Mouse (Mus musculus): ENCODE results near the gene Map4k2. TPM values are rescaled to one million over a fixed set of nuclear protein-coding genes. Genes with fewer than 3 reads are reported as not detected.
A peak's percentile ranks its signal among the peaks of the same experiment; 100 is the strongest.

Gene Map4k2
- total RNA-seq, 2 experiments from 2014 or later = 7.4 to 8.3 TPM

DNA sequence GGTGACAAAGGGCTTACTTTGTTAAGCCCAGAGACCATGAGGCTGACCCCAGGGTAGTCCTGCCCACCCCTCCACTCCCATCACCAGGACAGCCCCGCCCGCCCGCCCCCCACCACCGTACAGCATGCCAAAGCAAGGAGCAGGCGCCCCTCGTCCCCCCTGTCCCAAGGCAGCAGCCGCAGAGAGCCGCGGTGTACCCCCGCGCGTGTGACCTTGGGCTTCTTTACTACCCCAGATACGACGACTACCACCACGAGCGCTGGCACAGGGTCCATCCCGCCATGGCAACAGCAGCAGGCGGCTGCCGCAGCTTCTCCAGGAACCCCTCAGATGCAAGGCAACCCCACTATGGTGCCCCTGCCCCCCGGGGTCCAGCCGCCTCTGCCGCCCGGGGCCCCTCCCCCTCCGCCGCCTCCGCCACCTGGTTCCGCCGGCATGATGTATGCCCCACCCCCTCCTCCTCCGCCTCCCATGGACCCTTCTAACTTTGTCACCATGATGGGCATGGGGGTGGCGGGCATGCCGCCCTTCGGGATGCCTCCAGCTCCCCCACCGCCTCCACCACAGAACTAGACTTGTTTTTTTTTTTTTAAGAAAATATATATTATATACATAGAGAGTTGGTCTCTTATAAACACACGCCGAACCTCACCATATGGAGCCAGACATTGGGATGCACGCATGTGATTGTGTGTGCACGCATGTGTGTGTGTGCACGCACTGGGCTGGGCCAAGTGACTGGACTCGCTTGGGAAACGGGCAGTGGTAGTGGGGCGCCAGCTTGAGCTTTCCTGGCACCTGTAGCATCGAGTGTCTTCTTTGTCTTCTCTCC lies 34.7 kb downstream of the Map4k2 start:
- DNase-seq (ENCODE audit: low spot score) = no peak

DNA sequence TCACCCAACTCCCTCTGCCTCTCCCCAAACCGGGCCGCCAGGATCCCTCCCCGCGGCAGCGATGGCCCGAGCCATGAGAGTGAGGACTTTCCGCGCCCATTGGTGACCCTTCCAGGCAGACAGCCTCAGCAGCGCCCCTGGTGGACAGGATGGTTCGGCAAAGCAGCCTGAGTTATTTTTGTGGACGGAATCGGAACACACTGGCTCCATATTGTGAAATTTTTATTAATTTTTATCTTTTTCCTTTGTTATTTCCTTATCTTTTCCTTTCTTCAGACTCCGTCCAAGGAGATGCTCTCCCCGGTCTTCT lies 35.3 kb downstream of the Map4k2 start:
- DNase-seq (ENCODE audit: low spot score) = no peak

DNA sequence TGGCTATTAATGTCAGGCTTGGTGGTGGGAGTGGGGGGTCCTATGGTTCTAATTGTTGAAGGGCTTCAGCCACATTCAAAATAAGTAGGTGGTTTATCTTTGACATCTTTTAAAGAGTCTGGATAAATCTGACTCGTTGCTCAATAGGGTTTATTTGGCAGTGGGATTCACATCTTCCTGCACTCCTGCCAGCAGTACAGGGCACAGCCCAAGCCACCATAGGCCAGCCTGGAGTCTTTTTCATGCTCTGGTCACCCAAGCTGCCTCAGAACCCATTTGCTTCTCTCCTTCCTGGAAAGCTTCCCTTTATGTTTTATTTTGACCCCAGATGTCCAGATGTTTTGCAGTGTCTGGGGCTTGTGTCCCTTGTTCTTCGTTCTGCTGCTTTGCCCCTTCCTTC lies 35.7 kb downstream of the Map4k2 start:
- no peak for DNase-seq (ENCODE audit: low spot score)

DNA sequence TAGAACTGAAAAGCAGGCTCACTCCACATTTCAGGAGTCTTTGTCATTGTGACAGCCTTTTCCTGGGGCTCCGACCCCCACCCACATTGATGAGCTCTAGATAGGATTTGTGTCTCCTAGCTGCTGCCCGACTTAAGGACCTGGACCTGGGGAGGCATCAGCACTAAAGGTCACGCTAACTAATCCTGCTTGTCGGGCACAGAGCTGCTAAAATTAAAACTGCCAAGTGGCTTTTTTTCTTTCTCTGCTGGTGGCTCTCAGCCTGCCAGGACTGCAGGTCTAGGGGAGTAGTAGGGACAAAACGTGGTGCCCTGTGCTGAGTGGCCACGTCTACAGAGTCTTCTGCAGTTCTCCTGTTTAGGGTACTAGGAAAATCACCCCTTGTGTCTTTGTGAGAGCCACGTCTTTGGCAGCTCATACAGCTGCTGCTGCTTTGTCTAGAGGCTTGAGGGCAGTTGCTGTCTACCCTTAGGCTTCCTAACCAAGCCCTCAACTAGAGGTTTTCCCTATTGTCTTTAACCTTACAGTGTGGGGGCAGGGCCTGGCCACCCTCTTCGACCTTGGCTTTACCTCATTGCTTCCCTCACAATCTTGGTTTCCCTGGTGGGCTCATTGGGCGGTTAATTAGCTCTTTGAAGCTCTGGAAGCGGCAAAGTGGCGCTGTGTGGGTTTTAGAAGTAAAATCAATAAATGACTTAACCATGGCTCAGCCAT lies 36.5 kb downstream of the Map4k2 start:
- DNase-seq (ENCODE audit: low spot score) = peak; percentile 49

DNA sequence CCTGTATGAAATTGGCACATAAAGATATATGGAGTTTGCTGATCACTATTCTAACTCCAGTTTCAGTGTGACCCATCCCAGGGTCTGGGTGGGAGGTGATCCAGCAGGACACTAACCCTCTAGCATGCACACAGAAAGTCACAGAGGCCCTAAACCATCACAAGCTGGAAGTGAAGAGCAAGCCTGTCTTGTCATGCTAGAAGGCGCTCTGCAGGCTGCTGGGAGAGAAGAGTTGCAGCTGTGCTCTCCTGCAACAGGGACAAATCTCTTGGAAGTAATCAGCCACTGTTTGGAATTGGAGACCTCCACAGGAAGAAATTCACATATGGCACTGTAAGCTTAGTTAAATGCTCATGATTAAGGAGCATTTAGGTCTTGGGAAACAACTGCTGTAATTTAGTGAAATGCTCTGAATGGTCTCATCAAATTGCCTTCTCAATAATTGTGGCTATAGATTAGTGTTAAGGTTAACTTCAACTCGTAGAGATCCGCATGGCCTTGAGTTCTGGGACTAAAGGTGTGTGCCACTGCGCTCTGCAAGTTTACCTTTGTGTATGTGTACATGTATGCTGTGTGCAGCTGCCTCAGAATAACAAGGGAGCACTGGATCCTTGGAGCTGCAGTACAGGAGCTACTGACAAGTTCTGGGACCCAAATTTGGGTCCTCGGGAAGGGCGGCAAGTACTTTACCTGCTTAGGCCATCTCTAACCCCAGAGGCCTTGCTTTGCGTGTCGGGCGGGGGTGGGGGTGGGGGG lies 39.7 kb downstream of the Map4k2 start:
- no peak for DNase-seq (ENCODE audit: low spot score)

DNA sequence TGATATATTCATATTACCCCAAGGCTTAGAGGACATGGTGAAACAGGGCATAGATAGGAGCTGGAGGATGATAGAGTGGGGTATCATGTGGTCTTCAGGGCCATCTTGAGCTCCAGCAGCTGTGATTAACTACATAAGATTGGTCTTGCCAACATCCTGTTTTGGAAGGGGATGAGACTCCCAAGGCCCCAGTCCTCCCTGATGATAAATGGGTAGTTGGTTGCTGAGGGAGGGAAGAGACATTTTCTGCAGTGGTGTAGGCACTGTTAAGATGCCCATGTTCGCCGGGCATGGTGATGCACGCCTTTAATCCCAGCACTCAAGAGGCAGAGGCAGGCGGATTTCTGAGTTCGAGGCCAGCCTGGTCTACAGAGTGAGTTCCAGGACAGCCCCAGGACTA lies 40.3 kb downstream of the Map4k2 start:
- no peak for DNase-seq (ENCODE audit: low spot score)

DNA sequence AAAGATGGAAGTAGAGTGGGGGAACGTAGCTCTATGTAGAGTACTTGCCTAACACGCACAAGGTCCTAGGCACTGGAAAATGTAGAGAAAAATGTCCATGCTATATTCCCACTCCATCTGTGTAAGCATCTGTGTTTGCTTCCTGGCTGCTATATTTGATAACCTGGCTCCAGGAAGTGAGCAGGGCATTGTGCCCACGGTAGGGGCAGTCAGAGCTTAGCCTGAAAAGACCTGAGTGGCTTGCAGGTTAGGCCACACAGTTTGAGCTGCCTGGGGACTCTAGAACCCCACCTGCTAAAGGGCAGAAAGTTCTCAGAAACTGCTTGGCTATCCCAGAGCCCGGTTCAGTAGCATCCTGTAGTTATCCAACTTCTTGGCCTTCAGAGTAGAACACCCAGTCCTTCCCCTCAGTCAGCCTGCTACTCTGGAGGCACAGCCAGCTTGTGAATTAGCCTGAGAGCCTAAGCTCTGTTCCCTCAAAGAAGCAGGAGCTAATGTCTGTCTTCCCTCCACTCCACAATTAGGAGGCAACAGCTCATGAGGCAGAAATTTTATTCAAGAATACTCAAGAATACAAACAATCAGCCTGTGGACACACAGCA lies 41.5 kb downstream of the Map4k2 start:
- no peak for DNase-seq (ENCODE audit: low spot score)

DNA sequence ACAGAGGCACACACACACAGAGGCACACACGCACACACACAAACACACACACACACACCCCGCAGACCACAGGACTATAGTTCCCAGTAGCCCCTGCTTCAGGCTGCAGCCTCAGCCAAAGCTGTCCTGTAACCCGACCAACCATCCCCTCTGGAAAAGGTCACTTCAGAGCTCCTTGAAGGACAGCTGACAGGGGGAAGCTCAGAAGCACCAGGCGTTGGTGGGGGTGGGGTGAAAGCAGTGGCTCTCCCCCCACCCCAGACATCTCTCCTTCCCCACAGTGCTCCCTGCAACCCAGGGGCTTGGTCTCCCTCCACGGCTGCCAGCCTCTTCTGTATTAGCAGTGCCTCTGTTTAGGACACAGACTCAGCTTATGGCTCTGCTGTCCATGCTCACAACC lies 42.5 kb downstream of the Map4k2 start:
- DNase-seq (ENCODE audit: low spot score) = peak; percentile 74

DNA sequence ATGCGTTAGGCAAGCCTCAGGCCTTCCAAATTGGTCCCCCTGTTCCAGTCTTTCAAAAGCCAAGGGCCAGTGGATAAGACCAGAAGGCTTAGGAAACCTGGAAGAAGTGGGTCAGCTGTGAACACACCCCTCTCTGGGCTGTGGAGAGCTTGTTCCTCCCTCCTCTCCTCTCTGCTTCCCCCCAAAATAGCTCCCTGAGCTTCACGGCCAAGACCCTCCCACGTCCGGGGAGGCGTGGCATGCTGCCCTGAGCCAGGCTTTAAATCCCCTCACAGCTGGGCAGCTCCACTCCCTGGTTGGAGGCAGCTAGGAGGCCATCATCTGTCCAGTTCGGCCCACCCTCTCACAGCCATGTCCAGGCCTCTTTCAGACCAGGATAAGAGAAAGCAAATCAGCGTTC lies 43.2 kb downstream of the Map4k2 start, which contains the start of gene Pygm:
Gene Pygm (plus strand): TSS at position 272 of the 400 bp plus-strand sequence.
- DNase-seq (ENCODE audit: low spot score) = peak; percentile 96

DNA sequence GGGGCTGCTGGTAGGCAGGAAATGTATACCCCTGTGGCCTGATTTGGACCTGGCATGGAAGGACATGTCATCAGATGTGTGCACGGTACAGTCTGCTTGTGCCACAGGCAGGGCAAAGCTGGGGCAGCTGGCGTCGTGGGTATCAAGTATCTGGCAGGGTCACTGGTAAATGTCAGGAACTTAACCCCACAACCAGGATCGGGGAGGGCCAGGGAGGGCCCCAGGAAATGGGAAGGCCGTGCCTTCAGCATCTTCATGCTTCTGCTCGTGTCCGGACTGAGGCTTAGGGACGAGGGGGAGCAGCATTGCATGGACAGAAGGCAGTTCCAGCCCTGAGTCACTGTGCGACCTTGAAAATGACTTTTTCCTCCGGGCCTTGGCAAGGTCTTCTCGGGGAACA lies 44.0 kb downstream of the Map4k2 start:
- DNase-seq (ENCODE audit: low spot score) = peak; percentile 86

DNA sequence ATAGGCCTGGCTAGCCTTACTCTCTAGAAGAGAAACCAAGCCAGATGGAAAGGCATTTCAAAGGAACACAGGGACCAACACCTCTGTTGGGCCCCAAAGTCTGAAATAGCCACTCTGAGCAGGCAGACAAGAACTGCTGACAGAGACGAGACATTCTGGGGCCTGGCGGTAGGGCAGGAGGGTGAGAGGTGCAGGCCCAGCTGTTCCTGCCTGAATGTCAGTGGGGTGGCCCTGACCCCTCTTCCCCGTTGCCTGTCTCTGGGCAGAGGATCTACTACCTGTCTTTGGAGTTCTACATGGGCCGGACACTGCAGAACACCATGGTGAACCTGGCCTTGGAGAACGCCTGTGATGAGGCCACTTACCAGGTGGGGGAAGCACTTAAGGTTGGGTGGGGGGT lies 44.5 kb downstream of the Map4k2 start:
- no peak for DNase-seq (ENCODE audit: low spot score)

DNA sequence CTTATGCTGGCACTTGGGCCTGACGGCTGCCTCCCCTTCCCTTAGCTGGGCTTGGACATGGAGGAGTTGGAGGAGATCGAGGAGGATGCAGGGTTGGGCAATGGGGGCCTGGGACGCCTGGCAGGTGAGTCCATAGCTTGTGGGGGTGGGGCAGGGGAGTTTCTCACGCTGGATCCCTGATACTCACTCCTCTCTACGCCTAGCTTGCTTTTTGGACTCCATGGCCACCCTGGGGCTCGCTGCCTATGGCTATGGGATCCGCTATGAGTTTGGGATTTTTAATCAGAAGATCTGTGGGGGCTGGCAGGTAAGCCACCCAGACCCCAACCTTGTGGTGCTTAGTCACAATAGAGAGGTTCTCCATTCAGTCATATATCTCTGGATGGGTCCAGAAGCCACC lies 44.9 kb downstream of the Map4k2 start:
- no peak for DNase-seq (ENCODE audit: low spot score)

DNA sequence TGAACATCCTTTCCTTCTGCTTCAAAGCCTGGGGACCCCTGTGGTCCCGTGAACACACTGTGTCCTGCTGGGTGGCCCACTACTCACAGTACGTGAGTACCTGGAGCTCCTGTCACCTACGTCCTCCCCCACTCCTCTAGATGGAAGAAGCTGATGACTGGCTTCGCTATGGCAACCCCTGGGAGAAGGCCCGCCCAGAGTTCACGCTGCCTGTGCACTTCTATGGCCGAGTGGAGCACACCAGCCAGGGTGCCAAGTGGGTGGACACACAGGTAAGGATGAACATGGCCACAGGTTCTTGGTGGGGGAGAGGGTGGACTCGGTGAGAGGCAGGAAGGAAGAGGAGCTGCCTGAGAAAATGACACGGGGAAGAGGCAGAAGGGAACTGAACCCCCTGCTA lies 45.3 kb downstream of the Map4k2 start:
- DNase-seq (ENCODE audit: low spot score) = no peak

DNA sequence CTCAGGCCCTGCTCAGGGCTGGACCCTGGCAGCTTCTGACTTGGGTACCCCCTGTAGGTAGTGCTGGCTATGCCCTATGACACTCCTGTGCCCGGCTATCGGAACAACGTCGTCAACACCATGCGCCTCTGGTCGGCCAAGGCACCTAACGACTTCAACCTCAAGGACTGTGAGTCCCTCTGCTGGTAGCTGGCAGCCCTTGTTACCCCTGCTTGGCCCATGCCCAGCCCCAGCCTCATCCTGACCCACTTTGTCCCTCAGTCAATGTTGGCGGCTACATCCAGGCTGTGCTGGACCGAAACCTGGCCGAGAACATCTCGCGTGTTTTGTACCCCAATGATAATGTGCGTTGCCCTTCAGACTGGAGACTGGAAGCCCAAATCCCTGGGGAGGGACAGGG lies 47.1 kb downstream of the Map4k2 start:
- DNase-seq (ENCODE audit: low spot score) = peak; percentile 74

DNA sequence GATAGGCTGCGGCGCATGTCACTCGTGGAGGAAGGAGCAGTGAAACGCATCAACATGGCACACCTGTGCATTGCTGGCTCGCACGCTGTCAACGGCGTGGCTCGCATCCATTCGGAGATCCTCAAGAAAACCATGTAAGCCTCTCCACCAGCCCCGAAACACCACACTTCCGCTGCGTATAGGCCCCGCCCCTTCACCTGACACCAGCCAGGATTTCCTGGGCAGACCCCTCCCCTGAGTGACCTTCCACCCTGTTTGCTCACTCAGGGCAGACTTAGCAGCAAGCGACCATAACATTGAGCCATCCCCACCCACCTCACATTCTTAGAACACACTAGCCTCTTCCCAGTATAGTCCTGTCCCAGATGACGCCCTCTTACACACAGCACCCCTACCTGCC lies 48.9 kb downstream of the Map4k2 start:
- no peak for DNase-seq (ENCODE audit: low spot score)

DNA sequence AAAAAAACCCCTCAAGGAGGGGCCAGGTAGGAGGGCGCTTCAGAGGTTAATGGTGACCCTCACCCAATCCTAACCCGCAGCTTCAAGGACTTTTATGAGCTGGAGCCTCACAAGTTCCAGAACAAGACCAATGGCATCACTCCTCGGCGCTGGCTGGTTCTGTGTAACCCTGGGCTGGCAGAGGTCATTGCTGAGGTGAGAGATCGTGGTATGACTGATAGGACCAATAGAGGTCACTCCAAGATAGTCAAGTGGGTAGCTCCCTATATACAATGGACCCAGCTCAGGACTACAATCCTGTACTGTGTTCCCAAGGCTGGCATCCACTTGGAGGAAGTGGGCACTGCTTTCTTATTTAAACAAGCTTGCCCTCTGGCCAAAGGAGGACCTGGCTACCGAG lies 49.3 kb downstream of the Map4k2 start:
- no peak for DNase-seq (ENCODE audit: low spot score)

DNA sequence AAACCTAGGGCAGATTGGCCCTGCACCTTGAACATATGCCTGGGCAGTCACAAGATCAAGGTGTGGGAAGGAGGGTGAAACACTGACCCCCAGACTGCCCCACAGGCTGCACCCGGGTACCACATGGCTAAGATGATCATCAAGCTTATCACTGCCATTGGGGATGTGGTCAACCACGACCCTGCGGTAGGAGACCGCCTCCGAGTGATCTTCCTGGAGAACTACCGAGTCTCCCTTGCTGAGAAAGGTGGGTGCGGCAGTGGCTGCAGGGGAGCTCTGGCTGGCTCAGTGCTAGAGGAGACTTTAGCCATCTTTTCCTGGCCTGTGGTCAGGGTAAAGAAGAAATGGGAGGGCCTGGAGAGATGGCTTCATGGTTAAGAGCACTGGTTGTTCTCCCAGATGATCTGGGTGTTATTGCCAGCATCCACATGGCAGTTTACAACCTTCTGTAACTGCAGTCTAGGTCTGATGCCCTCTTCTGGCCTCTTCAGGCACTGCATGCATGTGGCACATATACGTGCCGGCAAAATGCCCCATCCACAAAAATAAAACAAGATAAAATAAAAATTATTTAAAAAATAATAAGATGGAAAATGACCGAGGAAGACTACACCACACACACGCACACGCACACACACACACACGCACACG lies 51.9 kb downstream of the Map4k2 start:
- DNase-seq (ENCODE audit: low spot score) = no peak

DNA sequence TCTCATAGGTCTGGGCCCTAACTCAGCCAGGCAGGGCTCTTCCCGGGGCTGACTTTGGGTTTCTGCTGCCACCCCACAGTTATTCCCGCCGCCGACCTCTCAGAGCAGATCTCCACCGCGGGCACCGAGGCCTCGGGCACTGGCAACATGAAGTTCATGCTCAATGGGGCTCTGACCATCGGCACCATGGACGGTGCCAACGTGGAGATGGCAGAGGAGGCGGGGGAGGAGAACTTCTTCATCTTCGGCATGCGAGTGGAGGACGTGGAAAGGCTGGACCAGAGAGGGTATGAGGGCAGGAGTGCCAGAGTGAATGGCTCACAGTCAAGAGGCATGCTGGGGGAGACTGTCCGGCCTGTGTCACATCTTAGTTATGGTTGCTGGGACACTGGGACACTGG lies 52.7 kb downstream of the Map4k2 start:
- no peak for DNase-seq (ENCODE audit: low spot score)

DNA sequence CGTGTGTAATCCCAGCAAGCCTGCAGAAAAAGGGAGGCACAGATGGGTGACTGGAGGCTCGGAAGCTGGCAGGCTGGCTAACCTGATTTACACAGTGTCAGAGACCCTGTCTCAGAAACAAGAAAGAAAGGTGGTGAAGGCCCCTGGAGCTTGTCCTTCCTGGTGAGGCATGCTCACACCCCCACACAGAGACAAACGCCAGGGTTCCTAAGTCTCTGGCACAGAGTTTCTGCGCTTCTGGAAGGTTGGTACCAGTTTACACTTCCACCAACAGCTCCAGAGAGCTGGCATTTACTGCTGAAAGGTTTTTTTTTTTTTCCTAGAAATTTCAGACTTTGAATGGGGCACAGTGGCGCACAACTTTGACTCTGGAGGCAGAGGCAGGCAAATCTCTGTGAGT lies 55.3 kb downstream of the Map4k2 start:
- DNase-seq (ENCODE audit: low spot score) = no peak

DNA sequence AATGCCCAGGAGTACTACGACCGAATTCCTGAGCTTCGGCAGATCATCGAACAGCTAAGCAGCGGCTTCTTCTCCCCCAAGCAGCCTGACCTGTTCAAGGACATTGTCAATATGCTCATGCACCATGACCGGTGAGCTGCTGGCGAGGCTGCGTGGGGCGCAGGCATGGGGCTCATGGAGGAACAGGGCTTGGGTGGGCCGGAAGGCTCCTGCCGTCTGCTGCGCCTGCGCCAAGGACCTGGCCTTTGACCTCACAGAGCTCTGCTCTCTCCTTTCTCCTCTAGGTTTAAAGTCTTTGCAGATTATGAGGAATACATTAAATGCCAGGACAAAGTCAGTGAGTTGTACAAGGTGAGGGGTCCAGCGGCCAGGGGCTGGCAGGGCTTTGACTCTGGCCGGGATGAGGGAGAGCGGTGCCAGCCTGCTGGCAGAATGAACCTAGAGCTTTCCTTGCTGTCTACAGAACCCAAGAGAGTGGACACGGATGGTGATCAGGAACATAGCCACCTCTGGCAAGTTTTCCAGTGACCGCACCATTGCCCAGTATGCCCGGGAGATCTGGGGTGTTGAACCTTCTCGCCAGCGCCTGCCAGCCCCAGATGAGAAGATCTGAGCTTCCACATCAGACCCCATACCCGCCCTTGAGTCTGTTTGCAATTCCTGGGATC lies 56.8 kb downstream of the Map4k2 start:
- DNase-seq (ENCODE audit: low spot score) = no peak
